Mouse (Mus musculus) midbrain, embryonic 10.5 days (tissue): ENCODE measurements around the gene Olfr1243. TPM values are rescaled to one million over a fixed set of nuclear protein-coding genes. Genes with fewer than 3 reads are reported as not detected.
"Not testable (repeated sequence)": the region's sequence is repeated elsewhere in the genome, so short reads cannot be mapped to it uniquely, and the experiment has no call there.

Experiments
- DNase-seq: peaks from one replicate; pipeline ENCODE4 v3.0.0-alpha.2; 2017; ENCODE audit warnings: low spot score
- H3K27ac ChIP-seq: fragments of 300-500 bp; sonication (generic); replicated peaks from 2 replicates; pipeline ENCODE4 v1.5.1; 2016; ENCODE audit warnings: mild to moderate bottlenecking
- H3K27me3 ChIP-seq: fragments of 300-500 bp; sonication (generic); 2 replicates; pipeline ENCODE4 v1.6.1; 2016; ENCODE audit warnings: low read depth, mild to moderate bottlenecking; ENCODE audit not compliant: poor library complexity, severe bottlenecking
- H3K36me3 ChIP-seq: fragments of 300-500 bp; sonication (generic); 2 replicates; pipeline ENCODE4 v1.6.1; 2016; ENCODE audit warnings: mild to moderate bottlenecking, moderate library complexity
- H3K4me1 ChIP-seq: fragments of 300-500 bp; sonication (generic); 2 replicates; pipeline ENCODE4 v1.6.1; 2016
- H3K4me3 ChIP-seq: fragments of 300-500 bp; sonication (generic); 2 replicates; pipeline ENCODE4 v1.5.1; 2016; ENCODE audit warnings: mild to moderate bottlenecking, moderate library complexity
- H3K9me3 ChIP-seq: fragments of 300-500 bp; sonication (generic); replicated peaks from 2 replicates; pipeline ENCODE4 v1.6.1; 2016; ENCODE audit warnings: mild to moderate bottlenecking
- WGBS: fragments of 180-500 bp; shearing (Covaris S2); methylation state at CpG from one replicate; pipeline ENCODE4 v1.1.7; 2016; 5-methylcytosine and 5-hydroxymethylcytosine counted together
- polyA plus RNA-seq: library from polyadenylated mRNA; unstranded; fragments of >200 nt; fragmentation: Nextera tagmentation; extraction: Ambion mirVana; gene quantifications from 2 replicates; pipeline ENCODE4 v1.2.1, GENCODE M21; 2016

Olfr1243 gene
- not detected in 2 replicates for polyA plus RNA-seq

GRCm38 (mm10) chr2:89531387-89531786, at the start of gene Olfr1243:
Gene Olfr1243 (minus strand): TSS chr2:89531487.
- Histone ChIP-seq H3K27ac (no peak within 1 kb of the TSS), H3K9me3 (no peaks in the 10 kb centered on the region), H3K36me3 (no peaks in the 10 kb centered on the region), H3K4me1 (no peaks in the 10 kb centered on the region), H3K27me3 (no peaks in the 10 kb centered on the region), H3K4me3 (no peak within 1 kb of the TSS)
- DNase-seq = no peak
- WGBS = 100% methylated on average over 1 of the region's 1 CpGs

GRCm38 (mm10) chr2:89578347-89578746, 47.1 kb upstream of the Olfr1243 start, which contains the start of gene Olfr1245:
Gene Olfr1245 (minus strand): TSS chr2:89578447.
- H3K4me1 ChIP-seq = no peaks in the 10 kb centered on the region
- no peaks in the 10 kb centered on the region for H3K27me3 ChIP-seq
- WGBS = 98% methylated on average over 1 of the region's 1 CpGs
- no peaks in the 10 kb centered on the region for H3K9me3 ChIP-seq
- H3K4me3 ChIP-seq = no peak within 1 kb of the TSS
- no peak for DNase-seq
- no peak within 1 kb of the TSS for H3K27ac ChIP-seq
- no peaks in the 10 kb centered on the region for H3K36me3 ChIP-seq

- not testable (repeated sequence) for H3K4me1 ChIP-seq, H3K27ac ChIP-seq, DNase-seq, H3K4me3 ChIP-seq, H3K9me3 ChIP-seq, H3K36me3 ChIP-seq, H3K27me3 ChIP-seq
- WGBS = 74% methylated on average over 2 of the region's 2 CpGs
These were observed 31.4 kb upstream of the Olfr1243 start for GRCm38 (mm10) chr2:89562706-89563105.

GRCm38 (mm10) chr2:89544516-89544915, 13.2 kb upstream of the Olfr1243 start:
- DNase-seq = no peak
- Histone ChIP-seq H3K27me3 (no peaks in the 10 kb centered on the region), H3K36me3 (no peaks in the 10 kb centered on the region), H3K27ac (no peak overlapping the region), H3K4me3 (no peak overlapping the region), H3K9me3 (no peaks in the 10 kb centered on the region), H3K4me1 (no peaks in the 10 kb centered on the region)
- 59% methylated on average over 2 of the region's 2 CpGs for WGBS

- no peaks in the 10 kb centered on the region for H3K27me3 ChIP-seq
- H3K27ac ChIP-seq = no peak overlapping the region
- no peaks in the 10 kb centered on the region for H3K36me3 ChIP-seq
- DNase-seq = no peak
- no peaks in the 10 kb centered on the region for H3K9me3 ChIP-seq
- WGBS = 95% methylated on average over 1 of the region's 1 CpGs
- no peaks in the 10 kb centered on the region for H3K4me1 ChIP-seq
- H3K4me3 ChIP-seq = no peak overlapping the region
These were observed 8.6 kb upstream of the Olfr1243 start for GRCm38 (mm10) chr2:89539923-89540322.

- Histone ChIP-seq H3K27me3 (no peaks in the 10 kb centered on the region), H3K9me3 (no peaks in the 10 kb centered on the region), H3K27ac (no peak within 1 kb of the TSS), H3K4me3 (no peak within 1 kb of the TSS), H3K36me3 (no peaks in the 10 kb centered on the region), H3K4me1 (no peaks in the 10 kb centered on the region)
- 90% methylated on average over 1 of the region's 1 CpGs for WGBS
- DNase-seq = no peak
These were observed 33.1 kb downstream of the Olfr1243 start, which contains the start of gene Olfr1242 for GRCm38 (mm10) chr2:89498235-89498634. Gene Olfr1242 (minus strand): TSS chr2:89498335.

DNA sequence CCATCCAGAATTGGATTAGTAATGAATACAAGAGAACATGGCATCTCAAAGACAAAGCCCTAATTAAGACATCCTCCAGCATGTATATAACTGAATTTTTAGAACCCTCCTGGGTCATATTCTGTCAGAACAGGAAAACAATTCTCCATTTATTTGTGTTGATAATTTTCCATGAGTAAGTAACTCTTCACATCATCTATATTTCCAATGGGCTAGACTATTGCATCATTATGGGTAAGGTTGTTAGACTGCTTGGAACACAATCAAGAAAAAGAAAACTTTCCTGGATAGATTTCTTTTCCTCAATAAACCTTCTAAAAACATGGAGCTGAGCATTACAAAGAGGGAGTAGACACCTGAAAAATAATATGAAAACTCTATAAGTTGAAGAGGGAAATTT, 44.3 kb downstream of the Olfr1243 start, which contains the start of gene Olfr1241:
Gene Olfr1241 (minus strand): TSS at position 101 of the 400 bp plus-strand sequence.
- Histone ChIP-seq H3K4me3 (no peak within 1 kb of the TSS), H3K27me3 (no peaks in the 10 kb centered on the region), H3K4me1 (no peaks in the 10 kb centered on the region), H3K9me3 (no peaks in the 10 kb centered on the region), H3K36me3 (no peaks in the 10 kb centered on the region), H3K27ac (no peak within 1 kb of the TSS)
- no peak for DNase-seq

Other genes with a start within 250 kb of the Olfr1243 start
- gene Olfr1229, start 243.5 kb downstream of the Olfr1243 start, polyA plus RNA-seq = not detected in 2 replicates
- not detected in 2 replicates for gene Olfr1230, start 234.2 kb downstream of the Olfr1243 start, polyA plus RNA-seq
- not detected in 2 replicates for gene Olfr1231, start 224.4 kb downstream of the Olfr1243 start, polyA plus RNA-seq
- not detected in 2 replicates for gene Olfr1232, start 201.8 kb downstream of the Olfr1243 start, polyA plus RNA-seq
- gene Olfr1233, start 189.1 kb downstream of the Olfr1243 start, polyA plus RNA-seq = not detected in 2 replicates
- not detected in 2 replicates for gene Olfr1234, start 166.6 kb downstream of the Olfr1243 start, polyA plus RNA-seq
- not detected in 2 replicates for gene Olfr1238, start 121.8 kb downstream of the Olfr1243 start, polyA plus RNA-seq
- gene Olfr1239, start 111.1 kb downstream of the Olfr1243 start, polyA plus RNA-seq = not detected in 2 replicates
- gene Olfr1240, start 88.5 kb downstream of the Olfr1243 start, polyA plus RNA-seq = not detected in 2 replicates
- gene Olfr1241, start 44.4 kb downstream of the Olfr1243 start, polyA plus RNA-seq = not detected in 2 replicates
- not detected in 2 replicates for gene Olfr1242, start 33.2 kb downstream of the Olfr1243 start, polyA plus RNA-seq
- not detected in 2 replicates for gene Olfr1245, start 47.0 kb upstream of the Olfr1243 start, polyA plus RNA-seq
- not detected in 2 replicates for gene Olfr1246, start 61.7 kb upstream of the Olfr1243 start, polyA plus RNA-seq
- not detected in 2 replicates for gene Olfr1247, start 82.6 kb upstream of the Olfr1243 start, polyA plus RNA-seq
- not detected in 2 replicates for gene Olfr1248, start 86.8 kb upstream of the Olfr1243 start, polyA plus RNA-seq
- gene Olfr1249, start 103.5 kb upstream of the Olfr1243 start, polyA plus RNA-seq = not detected in 2 replicates
- gene Olfr1250, start 130.0 kb upstream of the Olfr1243 start, polyA plus RNA-seq = not detected in 2 replicates
- gene Olfr1251, start 140.4 kb upstream of the Olfr1243 start, polyA plus RNA-seq = not detected in 2 replicates
- not detected in 2 replicates for gene Olfr1252, start 193.5 kb upstream of the Olfr1243 start, polyA plus RNA-seq
- gene Olfr1253, start 225.6 kb upstream of the Olfr1243 start, polyA plus RNA-seq = not detected in 2 replicates